Mouse (Mus musculus): ENCODE data around the gene Tmtc2.

The Tmtc2 gene

GRCm38 (mm10) chr10:105416601-105417000 lies 157.7 kb downstream of the Tmtc2 start:
- no peak for DNase-seq (ENCODE audit: low read depth, low spot score)

- DNase-seq (ENCODE audit: low read depth, low spot score): no peak
Observed at GRCm38 (mm10) chr10:105405856-105406527, 168.3 kb downstream of the Tmtc2 start.

GRCm38 (mm10) chr10:105403931-105404330 lies 170.3 kb downstream of the Tmtc2 start:
- no peak for DNase-seq (ENCODE audit: low read depth, low spot score)

- DNase-seq (ENCODE audit: low read depth, low spot score): no peak
Observed at GRCm38 (mm10) chr10:105402481-105402779, 171.8 kb downstream of the Tmtc2 start.

- DNase-seq (ENCODE audit: low read depth, low spot score): no peak
Observed at GRCm38 (mm10) chr10:105401754-105402480, 172.3 kb downstream of the Tmtc2 start.

GRCm38 (mm10) chr10:105399316-105399715 lies 174.9 kb downstream of the Tmtc2 start:
- DNase-seq (ENCODE audit: low read depth, low spot score): no peak

- DNase-seq (ENCODE audit: low read depth, low spot score): no peak
Observed at GRCm38 (mm10) chr10:105384065-105384464, 190.2 kb downstream of the Tmtc2 start.

GRCm38 (mm10) chr10:105381705-105382104 lies 192.5 kb downstream of the Tmtc2 start:
- DNase-seq (ENCODE audit: low read depth, low spot score): no peak

GRCm38 (mm10) chr10:105381202-105381601 lies 193.0 kb downstream of the Tmtc2 start:
- DNase-seq (ENCODE audit: low read depth, low spot score): no peak

GRCm38 (mm10) chr10:105380584-105380983 lies 193.7 kb downstream of the Tmtc2 start:
- no peak for DNase-seq (ENCODE audit: low read depth, low spot score)

- DNase-seq (ENCODE audit: low read depth, low spot score): no peak
Observed at GRCm38 (mm10) chr10:105377711-105378110, 196.5 kb downstream of the Tmtc2 start.

GRCm38 (mm10) chr10:105373265-105373664 lies 201.0 kb downstream of the Tmtc2 start:
- peak; percentile 5 for DNase-seq (ENCODE audit: low read depth, low spot score)

- no peak for DNase-seq (ENCODE audit: low read depth, low spot score)
Observed at GRCm38 (mm10) chr10:105368242-105368641, 206.0 kb downstream of the Tmtc2 start.

- no peak for DNase-seq (ENCODE audit: low read depth, low spot score)
Observed at GRCm38 (mm10) chr10:105364480-105364879, 209.8 kb downstream of the Tmtc2 start.

- no peak for DNase-seq (ENCODE audit: low read depth, low spot score)
Observed at GRCm38 (mm10) chr10:105350301-105350700, 223.9 kb downstream of the Tmtc2 start.

GRCm38 (mm10) chr10:105345920-105346319 lies 228.3 kb downstream of the Tmtc2 start:
- DNase-seq (ENCODE audit: low read depth, low spot score): no peak

GRCm38 (mm10) chr10:105332856-105333255 lies 241.4 kb downstream of the Tmtc2 start:
- no peak for DNase-seq (ENCODE audit: low read depth, low spot score)

GRCm38 (mm10) chr10:105330327-105330726 lies 243.9 kb downstream of the Tmtc2 start:
- DNase-seq (ENCODE audit: low read depth, low spot score): no peak

- DNase-seq (ENCODE audit: low read depth, low spot score): no peak
Observed at GRCm38 (mm10) chr10:105323646-105324192, 250.5 kb downstream of the Tmtc2 start.

- DNase-seq (ENCODE audit: low read depth, low spot score): no peak
Observed at GRCm38 (mm10) chr10:105319299-105320057, 254.8 kb downstream of the Tmtc2 start.

GRCm38 (mm10) chr10:105318869-105319268 lies 255.4 kb downstream of the Tmtc2 start:
- DNase-seq (ENCODE audit: low read depth, low spot score): no peak

- DNase-seq (ENCODE audit: low read depth, low spot score): no peak
Observed at GRCm38 (mm10) chr10:105312986-105313385, 261.3 kb downstream of the Tmtc2 start.

Measured in CD4-positive, CD25-positive, alpha-beta regulatory T cell, adult 2 months (primary cell).